Mouse (Mus musculus) heart, postnatal 25 days (tissue): ENCODE results near the gene Man2b1. TPM values are rescaled to one million over a fixed set of nuclear protein-coding genes. Genes with fewer than 3 reads are reported as not detected.
"Not testable (repeated sequence)": the region's sequence is repeated elsewhere in the genome, so short reads cannot be mapped to it uniquely, and the experiment has no call there.

ENCODE experiments used
- DNase-seq: peaks from one replicate; pipeline ENCODE4 v3.0.0; 2022; ENCODE audit warnings: low spot score
- intact Hi-C: fragments of 180-260 bp; cut with DNase I; formaldehyde crosslinking; loops from one replicate; pipeline ENCODE4 v1.15.1; 2025
- microRNA-seq: library from miRNA; unstranded; fragments of <30 nt; microRNA quantifications from one replicate; pipeline ENCODE4 v1.2.0, GENCODE M21; 2022
- total RNA-seq, 2 experiments: library from RNA; stranded (reverse); gene quantifications; 2 replicates each; pipeline ENCODE4 v1.2.3; 2021

Man2b1 gene
- total RNA-seq, 2 experiments from 2014 or later: 24.7 to 26.5 TPM

GRCm38 (mm10) chr8:85113241-85113640 is 30.2 kb downstream of the Man2b1 start:
- intact Hi-C loops: no loop called here
- no peak for DNase-seq

GRCm38 (mm10) chr8:85115501-85115900 is 32.4 kb downstream of the Man2b1 start:
- intact Hi-C loops: no loop called here
- no peak for DNase-seq

- intact Hi-C loops: no loop called here
- DNase-seq: no peak
These were observed 33.9 kb downstream of the Man2b1 start for GRCm38 (mm10) chr8:85116984-85117383.

DNA sequence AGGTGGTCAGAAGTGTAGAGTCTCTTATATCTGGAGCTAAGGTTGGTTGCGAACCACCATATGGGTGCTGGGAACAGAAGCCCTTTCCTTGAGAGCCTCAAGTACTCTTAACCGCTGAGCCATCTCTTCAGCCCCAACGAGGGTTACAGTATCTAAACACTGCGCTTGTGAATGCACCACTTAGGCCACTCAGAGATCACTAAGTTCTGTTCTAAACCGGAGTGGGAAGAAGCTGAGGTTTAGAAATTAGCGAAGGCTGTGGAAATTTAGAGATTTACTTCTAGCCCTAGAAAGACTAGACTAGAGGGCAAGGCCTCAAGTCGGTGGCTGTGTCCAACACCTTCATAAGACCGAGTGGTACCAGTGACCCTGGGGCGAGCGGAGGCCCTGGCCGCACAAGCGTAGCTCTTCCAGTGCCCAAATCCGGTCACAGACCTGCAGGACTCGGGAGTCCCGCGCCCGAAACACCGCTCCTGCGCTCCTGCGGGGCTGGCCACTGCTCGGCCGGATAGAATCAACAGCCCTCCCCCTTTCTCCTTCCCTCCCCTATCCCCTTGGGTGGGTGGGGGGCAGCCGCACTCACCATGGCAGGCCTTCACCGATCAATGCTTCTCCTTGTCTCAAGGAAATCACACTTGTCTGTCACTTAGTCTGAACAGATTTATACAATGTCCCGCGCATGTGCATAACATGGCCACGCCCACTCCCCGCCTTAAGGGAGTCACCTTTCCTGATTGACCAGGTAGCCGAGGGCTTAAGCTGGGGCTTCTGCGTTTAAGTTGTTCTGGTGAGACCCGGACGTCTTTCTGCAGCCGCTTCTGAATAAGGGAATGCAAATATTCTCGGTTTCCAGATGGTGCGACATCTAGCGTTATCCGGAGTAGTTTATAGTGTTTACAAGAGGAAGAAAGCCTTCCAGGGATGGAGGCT is 36.2 kb downstream of the Man2b1 start:
- DNase-seq: peak; percentile 53
- intact Hi-C loops: no loop called here

DNA sequence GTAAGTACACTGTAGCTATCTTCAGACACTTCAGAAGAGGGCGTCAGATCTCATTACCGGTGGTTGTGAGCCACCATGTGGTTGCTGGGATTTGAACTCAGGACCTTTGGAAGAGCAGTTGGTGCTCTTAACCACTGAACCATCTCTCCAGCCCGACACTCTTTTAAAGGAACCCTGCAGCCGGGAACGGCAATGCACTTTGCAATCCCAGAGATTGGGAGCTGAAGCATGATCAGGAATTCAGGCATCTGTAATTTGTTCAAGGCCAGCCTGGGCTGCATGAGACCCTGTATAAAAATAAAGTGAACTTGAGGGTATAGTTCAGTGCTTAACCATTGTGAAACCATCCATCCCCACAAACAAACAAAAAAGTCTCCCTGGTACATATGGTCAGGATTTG is 37.2 kb downstream of the Man2b1 start:
- intact Hi-C loops, DNase-seq: not testable (repeated sequence)

DNA sequence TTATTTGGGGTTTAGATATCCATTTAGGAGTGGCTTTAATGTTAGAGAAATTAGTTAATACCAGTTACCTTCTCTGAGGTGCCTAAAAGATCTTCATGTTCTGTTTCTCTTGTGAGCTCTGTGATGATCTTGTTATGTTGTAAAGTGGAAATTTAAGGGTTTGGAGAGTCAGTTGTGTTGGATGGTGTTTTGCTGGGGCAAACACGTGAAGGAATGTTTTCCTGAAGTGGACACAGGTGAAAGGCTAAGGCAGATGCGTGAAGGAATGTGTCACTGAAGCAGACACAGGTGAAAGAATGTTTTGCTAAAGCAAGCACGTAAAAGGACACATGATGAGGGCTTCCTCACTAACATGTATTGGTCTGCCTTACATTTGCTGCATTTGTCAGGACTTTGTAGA is 39.9 kb downstream of the Man2b1 start, which contains the start of gene Zfp791:
Gene Zfp791, minus strand, starts transcription at position 101 of the 400 bp plus-strand sequence.
- intact Hi-C loops: no loop called here
- DNase-seq: no peak

- DNase-seq: no peak
- intact Hi-C loops: no loop called here
These were observed 40.6 kb downstream of the Man2b1 start for GRCm38 (mm10) chr8:85123691-85124090.

DNA sequence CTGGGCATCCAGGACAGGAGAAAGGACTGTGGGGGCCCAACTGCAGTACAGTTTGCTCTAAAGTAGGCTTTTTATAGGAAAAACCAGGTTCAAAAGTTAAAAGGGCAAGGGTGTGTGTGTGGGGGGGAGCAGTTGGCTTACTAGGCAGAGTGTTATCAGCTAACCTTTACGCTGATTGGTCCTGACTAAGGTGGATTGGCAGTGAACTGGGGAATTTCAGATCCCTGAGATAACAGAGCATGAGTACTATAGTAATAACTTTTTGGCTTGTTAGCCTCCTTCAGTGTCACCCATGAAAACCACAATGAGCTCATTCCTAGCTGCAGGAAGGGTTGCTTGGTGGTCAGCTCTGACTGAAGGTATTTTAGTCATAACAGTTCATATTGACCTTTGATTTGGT is 49.3 kb downstream of the Man2b1 start:
- DNase-seq: no peak
- intact Hi-C loops: no loop called here

- intact Hi-C loops, DNase-seq: not testable (repeated sequence)
These were observed 52.6 kb downstream of the Man2b1 start for GRCm38 (mm10) chr8:85135690-85136089.

- intact Hi-C loops: no loop called here
These were observed 59.4 kb downstream of the Man2b1 start for GRCm38 (mm10) chr8:85142516-85142915.

More at GRCm38 (mm10) chr8:85142516-85142915, 59.4 kb downstream of the Man2b1 start:
- DNase-seq: no peak

Small RNAs within 50 kb of the gene (microRNA-seq; reads per million reads assigned to microRNA genes)
- gene Gm23388 (0.83 reads per million), gene Mir7070 (not detected)

Other genes starting within 250 kb of the Man2b1 start
- gene Rad23a, start 242.6 kb upstream of the Man2b1 start, total RNA-seq: 10 to 100 TPM; 80.8 to 81.1 TPM
- 100 to 1,000 TPM; 365 to 441 TPM for gene Calr, start 236.3 kb upstream of the Man2b1 start, total RNA-seq
- gene Farsa, start 226.3 kb upstream of the Man2b1 start, total RNA-seq: 10 to 100 TPM; 24.7 to 25.5 TPM
- gene Syce2, start 211.2 kb upstream of the Man2b1 start, total RNA-seq: 1 to 10 TPM; 2.3 to 3.0 TPM
- 10 to 100 TPM; 63.1 to 68.2 TPM for gene Gcdh, start 189.3 kb upstream of the Man2b1 start, total RNA-seq
- not detected for gene Klf1, start 181.3 kb upstream of the Man2b1 start, total RNA-seq
- gene Dnase2a, start 174.7 kb upstream of the Man2b1 start, total RNA-seq: 1 to 10 TPM; 7.7 to 7.9 TPM
- under 1 TPM; 0.08 to 0.14 TPM for gene Mast1, start 145.9 kb upstream of the Man2b1 start, total RNA-seq
- gene Rtbdn, start 136.3 kb upstream of the Man2b1 start, total RNA-seq: not detected
- gene Gm49661, start 113.8 kb upstream of the Man2b1 start, total RNA-seq: not detected
- 100 to 1,000 TPM; 650 to 659 TPM for gene Prdx2, start 113.7 kb upstream of the Man2b1 start, total RNA-seq
- 10 to 100 TPM; 45.2 to 48.2 TPM for gene Rnaseh2a, start 113.5 kb upstream of the Man2b1 start, total RNA-seq
- 10 to 100 TPM; 13.8 to 17.2 TPM for gene Junb, start 104.6 kb upstream of the Man2b1 start, total RNA-seq
- 1 to 10 TPM; 2.0 to 2.1 TPM for gene Hook2, start 92.7 kb upstream of the Man2b1 start, total RNA-seq
- gene Best2, start 68.7 kb upstream of the Man2b1 start, total RNA-seq: not detected
- gene Asna1, start 58.0 kb upstream of the Man2b1 start, total RNA-seq: 10 to 100 TPM; 65.0 to 67.4 TPM
- gene Trir, start 56.4 kb upstream of the Man2b1 start, total RNA-seq: 10 to 100 TPM; 82.7 to 88.7 TPM
- gene Tnpo2, start 46.4 kb upstream of the Man2b1 start, total RNA-seq: 10 to 100 TPM; 28.0 to 28.7 TPM
- gene Fbxw9, start 23.2 kb upstream of the Man2b1 start, total RNA-seq: 1 to 10 TPM; 3.5 to 4.6 TPM
- not detected for gene Gm5741, start 15.3 kb upstream of the Man2b1 start, total RNA-seq
- 10 to 100 TPM; 26.4 to 26.5 TPM for gene Dhps, start 11.5 kb upstream of the Man2b1 start, total RNA-seq
- gene Wdr83os, start 2.5 kb upstream of the Man2b1 start, total RNA-seq: 10 to 100 TPM; 39.4 to 43.1 TPM
- gene Wdr83, start 2.0 kb upstream of the Man2b1 start, total RNA-seq: 10 to 100 TPM; 31.8 to 35.3 TPM
- gene Zfp791, start 39.8 kb downstream of the Man2b1 start, total RNA-seq: 1 to 10 TPM; 2.1 to 2.6 TPM
- not detected for gene Cks1brt, start 68.7 kb downstream of the Man2b1 start, total RNA-seq
- gene Olfr371, start 142.7 kb downstream of the Man2b1 start, total RNA-seq: not detected
- 1 to 10 TPM; 7.0 to 7.9 TPM for gene Orc6, start 216.4 kb downstream of the Man2b1 start, total RNA-seq
- gene Vps35, start 216.5 kb downstream of the Man2b1 start, total RNA-seq: 10 to 100 TPM; 64.5 to 70.6 TPM